Mouse (Mus musculus) embryonic facial prominence, embryonic 14.5 days (tissue): ENCODE data around the gene Tubgcp3. TPM values are rescaled to one million over a fixed set of nuclear protein-coding genes. Genes with fewer than 3 reads are reported as not detected.
"Not testable (repeated sequence)": the region's sequence is repeated elsewhere in the genome, so short reads cannot be mapped to it uniquely, and the experiment has no call there.

Experiments used
- ATAC-seq: fragments of 200-750 bp; cut with Nextera tagmentation; 2 replicates; pipeline ENCODE4 v1.8.0; 2017; ENCODE audit warnings: low read depth, moderate number of reproducible peaks, moderate TSS enrichment
- DNase-seq: peaks from one replicate; pipeline ENCODE4 v3.0.0-alpha.2; 2015; ENCODE audit warnings: low spot score
- H3K27ac ChIP-seq: fragments of 300-500 bp; sonication (generic); replicated peaks from 2 replicates; pipeline ENCODE4 v1.5.1; 2014; ENCODE audit warnings: low read depth, mild to moderate bottlenecking, low read length, moderate library complexity
- H3K27me3 ChIP-seq: fragments of 300-500 bp; sonication (generic); replicated peaks from 2 replicates; pipeline ENCODE4 v1.6.1; 2014; ENCODE audit warnings: low read length; ENCODE audit not compliant: control insufficient read depth, insufficient read depth
- H3K36me3 ChIP-seq: fragments of 300-500 bp; sonication (generic); 2 replicates; pipeline ENCODE4 v1.6.1; 2014; ENCODE audit warnings: low read length, mixed read lengths; ENCODE audit not compliant: control insufficient read depth, insufficient read depth
- H3K4me1 ChIP-seq: fragments of 300-500 bp; sonication (generic); 2 replicates; pipeline ENCODE4 v1.6.1; 2014; ENCODE audit warnings: antibody characterized with exemption, low read length; ENCODE audit not compliant: control insufficient read depth, insufficient read depth
- H3K4me2 ChIP-seq: fragments of 300-500 bp; sonication (generic); 2 replicates; pipeline ENCODE4 v1.6.1; 2014; ENCODE audit warnings: low read depth, mild to moderate bottlenecking, low read length, moderate library complexity, mixed read lengths
- H3K4me3 ChIP-seq: fragments of 300-500 bp; sonication (generic); 2 replicates; pipeline ENCODE4 v1.5.1; 2014; ENCODE audit warnings: low read depth, mild to moderate bottlenecking, low read length
- H3K9ac ChIP-seq: fragments of 300-500 bp; sonication (generic); 2 replicates; pipeline ENCODE4 v1.6.1; 2014; ENCODE audit warnings: low read depth, mild to moderate bottlenecking, low read length, moderate library complexity, mixed read lengths
- H3K9me3 ChIP-seq: fragments of 300-500 bp; sonication (generic); 2 replicates; pipeline ENCODE4 v1.6.1; 2016; ENCODE audit warnings: low read length; ENCODE audit not compliant: control insufficient read depth
- WGBS: fragments of 180-500 bp; shearing (Covaris S2); extraction: QIAGEN DNeasy Blood & Tissue Kit; methylation state at CpG from one replicate; pipeline ENCODE4 v1.1.7; 2014; 5-methylcytosine and 5-hydroxymethylcytosine counted together
- polyA plus RNA-seq: library from polyadenylated mRNA; unstranded; fragments of >200 nt; fragmentation: Nextera tagmentation; extraction: Ambion mirVana; gene quantifications from 2 replicates; pipeline ENCODE4 v1.2.1, GENCODE M21; 2014

The Tubgcp3 gene
- polyA plus RNA-seq, 1 experiment from 2014 or later = 35.9 TPM

DNA sequence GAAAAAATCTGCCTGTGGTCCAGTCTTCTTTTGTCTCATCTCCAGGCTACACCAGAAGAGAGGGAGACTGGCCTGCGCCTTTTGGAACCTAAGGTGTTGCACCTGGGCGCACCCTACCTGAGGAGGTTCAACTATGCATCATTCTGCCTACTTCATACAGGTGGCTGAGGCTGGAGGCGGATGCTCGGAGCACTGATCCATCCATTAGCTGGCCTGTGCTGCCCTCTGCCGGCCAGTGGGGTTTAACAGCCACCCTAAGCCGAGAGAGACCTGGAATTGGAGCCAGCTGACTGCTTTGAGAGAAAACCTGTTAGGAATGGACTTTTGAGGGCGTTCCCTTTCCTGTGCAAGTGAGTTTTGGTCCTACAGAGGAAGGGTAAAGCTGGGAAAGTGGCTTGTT is 5.5 kb upstream of the Tubgcp3 start:
- ATAC-seq (peak; percentile 88), DNase-seq (peak; percentile 75)
- no peaks in the 10 kb centered on the region for H3K9me3 ChIP-seq
- H3K27me3 ChIP-seq = no peaks in the 10 kb centered on the region
- no peak overlapping the region for H3K27ac ChIP-seq
- H3K9ac ChIP-seq = no peak overlapping the region
- 3% methylated on average over 7 of the region's 7 CpGs for WGBS
- H3K36me3 ChIP-seq = no peaks in the 10 kb centered on the region
- H3K4me2 ChIP-seq = no peak overlapping the region
- H3K4me1 ChIP-seq = 0 out of 2 replicates have a peak, but pooled peaks cover 3% of the 10 kb centered on the region
- H3K4me3 ChIP-seq = no peak overlapping the region

DNA sequence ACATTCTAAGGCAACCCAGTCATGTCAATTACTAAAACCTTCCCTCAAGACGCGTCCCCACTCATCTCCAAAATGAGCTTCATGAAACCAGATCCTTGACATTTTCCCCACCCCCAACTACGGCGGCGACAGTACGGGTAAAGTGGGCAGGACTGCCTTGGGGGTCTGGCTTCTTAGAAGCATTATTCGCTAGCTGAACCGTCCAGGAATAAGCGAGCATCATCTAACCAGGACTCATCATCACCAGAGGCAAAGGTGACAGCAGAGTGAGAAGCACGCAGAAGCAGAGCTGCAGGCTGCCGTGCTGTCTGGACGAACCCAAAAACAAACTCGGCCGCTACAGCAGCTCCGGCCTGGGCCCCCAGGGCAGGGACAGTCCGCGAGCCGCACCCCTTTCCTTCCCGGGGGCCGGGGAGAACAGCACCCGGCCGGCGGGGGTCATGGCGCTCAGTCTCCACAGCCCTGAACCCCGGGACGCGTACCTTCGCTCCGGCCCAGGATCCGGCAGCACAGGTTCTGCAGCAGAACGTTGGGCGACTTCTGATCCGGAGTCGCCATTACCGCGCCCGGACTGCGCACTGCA is 484 bp downstream of the Tubgcp3 start:
- Histone ChIP-seq H3K27me3 (no peaks in the 10 kb centered on the region), H3K4me1 (peaks cover 9% of the 10 kb centered on the region), H3K27ac (peak overlapping the region; percentile 81), H3K36me3 (no peaks in the 10 kb centered on the region), H3K9ac (peak overlapping the region; percentile 93), H3K9me3 (no peaks in the 10 kb centered on the region), H3K4me3 (peak overlapping the region; percentile 96), H3K4me2 (peak overlapping the region; percentile 82)
- WGBS = 0% methylated on average over 14 of the region's 38 CpGs
- DNase-seq = no peak
- ATAC-seq = peak; percentile 31

DNA sequence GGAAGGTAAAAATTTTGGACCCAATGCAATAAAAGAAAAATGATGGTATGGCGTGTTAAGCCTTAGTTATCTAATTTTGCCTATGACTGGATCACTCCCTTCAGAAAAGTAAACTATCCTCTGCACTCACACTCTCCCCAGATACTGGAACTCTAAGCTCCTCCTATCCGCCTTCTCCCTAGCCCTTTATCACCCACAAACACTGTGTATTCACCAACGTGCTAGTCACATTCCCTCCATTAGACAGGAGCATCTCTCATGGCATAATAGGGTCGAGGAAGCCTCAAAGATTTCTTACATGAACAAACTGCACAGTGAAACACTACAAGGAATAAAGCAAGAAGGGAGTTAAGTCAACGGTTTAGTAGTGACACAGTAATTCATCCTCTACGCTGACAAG is 1.1 kb downstream of the Tubgcp3 start:
- H3K4me3 ChIP-seq = peak overlapping the region; percentile 96
- DNase-seq (no peak), ATAC-seq (no peak)
- peak overlapping the region; percentile 82 for H3K4me2 ChIP-seq
- H3K27me3 ChIP-seq = no peaks in the 10 kb centered on the region
- H3K9me3 ChIP-seq = no peaks in the 10 kb centered on the region
- H3K36me3 ChIP-seq = no peaks in the 10 kb centered on the region
- no peak overlapping the region for H3K27ac ChIP-seq
- peak overlapping the region; percentile 93; the same call in 1 of the 2 replicates for H3K9ac ChIP-seq
- WGBS = 32% methylated on average over 6 of the region's 6 CpGs
- H3K4me1 ChIP-seq = peaks cover 9% of the 10 kb centered on the region

GRCm38 (mm10) chr8:12668832-12669231 is 3.2 kb downstream of the Tubgcp3 start:
- Histone ChIP-seq H3K4me1 (peaks cover 9% of the 10 kb centered on the region), H3K9ac (no peak overlapping the region), H3K27ac (no peak overlapping the region), H3K4me3 (no peak overlapping the region), H3K4me2 (no peak overlapping the region), H3K36me3 (no peaks in the 10 kb centered on the region), H3K27me3 (no peaks in the 10 kb centered on the region), H3K9me3 (no peaks in the 10 kb centered on the region)
- ATAC-seq = no peak
- WGBS = 90% methylated on average over 6 of the region's 6 CpGs
- DNase-seq = no peak

DNA sequence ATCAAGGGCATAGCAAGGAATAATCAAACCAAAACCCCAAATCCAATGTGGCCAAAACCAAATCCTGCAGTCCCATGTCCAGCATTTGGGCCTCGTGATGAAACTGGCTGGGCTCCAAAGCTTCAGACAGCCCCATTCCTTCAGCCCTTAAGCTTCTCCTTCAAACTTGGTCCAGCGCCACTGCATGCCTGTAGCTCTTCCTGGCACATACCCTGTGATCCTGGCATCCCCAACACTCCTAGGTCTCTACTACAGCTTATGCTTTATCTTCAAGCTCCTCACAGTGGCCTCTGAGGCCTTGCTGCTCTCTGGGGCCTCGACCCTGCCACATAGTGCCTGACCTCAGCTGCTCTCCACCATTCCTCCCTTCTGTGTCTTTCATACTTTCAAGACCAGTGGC is 5.5 kb downstream of the Tubgcp3 start:
- not testable (repeated sequence) for H3K9me3 ChIP-seq, H3K36me3 ChIP-seq, H3K4me2 ChIP-seq, H3K27ac ChIP-seq, H3K4me1 ChIP-seq, DNase-seq, H3K27me3 ChIP-seq, ATAC-seq, H3K4me3 ChIP-seq, H3K9ac ChIP-seq
- WGBS = 88% methylated on average over 3 of the region's 3 CpGs

DNA sequence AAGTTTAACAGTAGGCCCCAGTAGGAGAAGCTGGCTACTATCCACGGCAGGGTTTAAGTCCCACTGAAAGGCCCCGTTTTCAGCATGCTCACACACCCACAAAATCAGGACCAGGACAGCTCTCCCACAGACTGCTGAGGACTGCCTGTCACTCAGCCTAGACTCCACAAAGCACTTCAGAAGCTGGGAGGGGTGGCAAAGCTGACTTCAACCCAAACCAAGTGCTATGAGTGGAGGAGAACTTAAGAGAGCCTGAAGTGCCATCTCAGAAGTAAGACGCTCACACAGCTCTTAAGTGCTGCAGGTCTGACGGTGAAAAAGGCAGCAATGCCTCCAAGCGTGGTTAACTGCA is 9.0 kb downstream of the Tubgcp3 start:
- H3K9me3 ChIP-seq = no peaks in the 10 kb centered on the region
- WGBS = 87% methylated on average over 5 of the region's 5 CpGs
- H3K27me3 ChIP-seq = no peaks in the 10 kb centered on the region
- H3K27ac ChIP-seq = no peak overlapping the region
- no peak overlapping the region for H3K9ac ChIP-seq
- H3K4me1 ChIP-seq = no peaks in the 10 kb centered on the region
- no peak overlapping the region for H3K4me2 ChIP-seq
- no peak for DNase-seq
- peaks cover 19% of the 10 kb centered on the region; the same call in 1 of the 2 replicates for H3K36me3 ChIP-seq
- H3K4me3 ChIP-seq = no peak overlapping the region
- no peak for ATAC-seq

DNA sequence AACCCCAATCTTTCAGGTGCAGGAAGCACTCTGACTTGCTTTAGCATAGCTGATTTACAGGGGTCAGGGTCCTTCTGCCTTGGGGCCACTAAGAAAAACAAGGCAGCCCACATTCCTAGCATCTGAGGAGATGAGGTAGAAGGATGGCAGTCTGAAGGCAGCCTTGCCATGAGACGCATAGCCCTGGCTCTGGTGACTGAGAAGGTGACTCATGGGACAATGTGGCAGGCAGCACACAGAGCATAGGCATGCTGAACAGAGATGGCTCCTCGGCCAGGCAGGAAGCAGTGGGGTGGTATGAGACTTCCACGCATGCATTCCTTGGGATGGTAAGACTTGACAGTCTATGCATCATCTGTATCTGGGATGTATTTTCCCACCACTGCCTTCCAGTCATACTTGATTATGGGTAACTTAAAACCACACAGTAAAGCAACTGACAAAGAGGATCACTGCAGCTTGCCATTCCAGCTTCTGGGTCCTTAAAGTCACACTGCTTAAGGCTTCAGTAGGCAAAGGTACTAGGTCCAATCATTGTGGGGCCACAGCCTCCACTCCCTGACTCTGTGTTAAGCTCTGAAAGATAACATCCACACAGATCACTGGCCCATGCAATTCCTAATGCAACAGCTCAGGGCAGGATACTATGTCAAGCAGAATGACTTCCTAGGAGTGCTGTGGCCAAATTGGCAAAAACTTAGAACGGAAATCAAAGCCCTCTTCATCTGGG is 9.5 kb downstream of the Tubgcp3 start:
- H3K27ac ChIP-seq = no peak overlapping the region
- H3K4me3 ChIP-seq = no peak overlapping the region
- 61% methylated on average over 4 of the region's 4 CpGs for WGBS
- no peak overlapping the region for H3K9ac ChIP-seq
- H3K36me3 ChIP-seq = peaks cover 24% of the 10 kb centered on the region; the same call in 1 of the 2 replicates
- H3K4me1 ChIP-seq = no peaks in the 10 kb centered on the region
- no peaks in the 10 kb centered on the region for H3K27me3 ChIP-seq
- ATAC-seq = no peak
- no peaks in the 10 kb centered on the region for H3K9me3 ChIP-seq
- H3K4me2 ChIP-seq = no peak overlapping the region
- DNase-seq = no peak

- Histone ChIP-seq H3K9ac (no peak overlapping the region), H3K9me3 (no peaks in the 10 kb centered on the region), H3K27ac (no peak overlapping the region), H3K36me3 (peaks cover 75% of the 10 kb centered on the region), H3K27me3 (no peaks in the 10 kb centered on the region), H3K4me2 (no peak overlapping the region), H3K4me3 (no peak overlapping the region), H3K4me1 (no peaks in the 10 kb centered on the region)
- DNase-seq (no peak), ATAC-seq (no peak)
- WGBS = 90% methylated on average over 16 of the region's 16 CpGs
Observed at GRCm38 (mm10) chr8:12657411-12657810, 14.6 kb downstream of the Tubgcp3 start.

DNA sequence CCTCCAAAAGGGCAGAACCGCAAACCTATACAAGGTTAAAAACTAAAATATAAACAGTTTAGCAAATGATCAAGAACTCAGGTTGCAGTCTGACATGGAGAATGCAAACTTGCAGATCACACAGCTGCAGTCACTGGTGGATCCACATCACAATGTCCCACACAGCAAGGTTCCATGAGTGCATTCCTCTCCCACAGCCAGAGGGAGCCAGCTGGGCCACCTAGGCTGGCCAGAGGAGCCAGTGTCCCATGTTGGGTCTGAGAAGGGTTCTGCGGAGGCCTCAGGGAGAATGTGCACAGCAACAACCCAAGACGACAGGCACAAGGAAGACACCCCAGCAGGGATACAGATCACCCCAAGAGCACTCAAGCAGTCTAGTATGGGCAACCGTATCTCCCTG is 20.8 kb downstream of the Tubgcp3 start:
- Histone ChIP-seq H3K27ac (no peak overlapping the region), H3K4me1 (no peaks in the 10 kb centered on the region), H3K9me3 (no peaks in the 10 kb centered on the region), H3K4me3 (no peak overlapping the region), H3K4me2 (no peak overlapping the region), H3K27me3 (no peaks in the 10 kb centered on the region), H3K9ac (no peak overlapping the region), H3K36me3 (peaks cover 82% of the 10 kb centered on the region)
- DNase-seq = no peak
- no peak for ATAC-seq
- 79% methylated on average over 4 of the region's 4 CpGs for WGBS
